Mouse (Mus musculus) left cerebral cortex, postnatal 25 days (tissue): Measurements from ENCODE around the gene Rgs8. TPM values are rescaled to one million over a fixed set of nuclear protein-coding genes. Genes with fewer than 3 reads are reported as not detected.

Source experiments
- DNase-seq, 2 experiments: peaks; one replicate each; pipeline ENCODE4 v3.0.0; 2022; ENCODE audit warnings: low spot score in 2 of 2, mixed read lengths in 1 of 2
- intact Hi-C: fragments of 180-260 bp; cut with DNase I; formaldehyde crosslinking; loops from one replicate; pipeline ENCODE4 v1.15.1; 2025
- total RNA-seq, 2 experiments: library from RNA; stranded (reverse); gene quantifications; 2 replicates each; pipeline ENCODE4 v1.2.3; 2021

Gene Rgs8
- total RNA-seq, 2 experiments from 2014 or later = 55.9 to 77.4 TPM

DNA sequence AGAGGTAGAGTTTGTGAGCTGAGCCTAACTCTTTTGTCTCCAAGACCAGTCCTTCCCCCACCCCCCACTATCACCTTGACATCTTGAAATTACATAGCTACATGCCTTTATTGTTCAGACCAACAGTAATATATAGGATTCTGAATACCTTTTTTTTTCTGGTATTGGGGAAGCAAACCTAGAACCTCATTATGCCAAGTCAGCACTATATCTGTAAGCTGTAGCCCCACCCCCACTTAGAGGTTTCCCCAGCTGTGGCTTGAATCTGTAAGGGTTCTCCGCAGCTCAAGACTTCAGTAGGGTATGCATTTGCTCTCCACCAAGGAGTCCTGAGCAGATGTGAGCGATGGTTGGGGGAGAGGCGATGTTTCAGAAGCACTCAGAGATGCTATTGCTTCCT, 18.5 kb downstream of the Rgs8 start:
- intact Hi-C loops = no loop called here

DNA sequence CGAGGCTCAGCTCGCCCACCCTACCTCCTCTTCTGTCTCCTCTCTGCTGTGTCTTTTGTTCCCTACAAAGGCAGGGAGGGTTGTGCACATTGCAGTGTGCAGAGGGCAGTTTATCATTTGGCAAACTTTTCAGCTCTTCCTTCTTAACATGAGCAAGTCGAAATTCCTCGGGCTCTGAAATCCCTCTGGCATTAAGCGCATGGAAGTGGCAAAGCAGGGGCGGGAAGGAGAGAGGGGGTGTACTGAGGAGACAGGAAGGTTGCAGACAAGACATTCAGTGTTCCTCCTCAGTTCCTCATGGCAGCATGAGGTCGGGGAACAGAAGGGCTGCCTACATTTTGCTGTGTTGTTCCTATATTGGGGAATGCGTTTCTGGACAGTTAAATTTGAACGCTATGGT, 19.9 kb downstream of the Rgs8 start:
- intact Hi-C loops = no loop called here
- peak in 1 of 2 experiments; percentile 51 for DNase-seq

More for the DNA sequence above, 18.5 kb downstream of the Rgs8 start:
- no peak for DNase-seq

DNA sequence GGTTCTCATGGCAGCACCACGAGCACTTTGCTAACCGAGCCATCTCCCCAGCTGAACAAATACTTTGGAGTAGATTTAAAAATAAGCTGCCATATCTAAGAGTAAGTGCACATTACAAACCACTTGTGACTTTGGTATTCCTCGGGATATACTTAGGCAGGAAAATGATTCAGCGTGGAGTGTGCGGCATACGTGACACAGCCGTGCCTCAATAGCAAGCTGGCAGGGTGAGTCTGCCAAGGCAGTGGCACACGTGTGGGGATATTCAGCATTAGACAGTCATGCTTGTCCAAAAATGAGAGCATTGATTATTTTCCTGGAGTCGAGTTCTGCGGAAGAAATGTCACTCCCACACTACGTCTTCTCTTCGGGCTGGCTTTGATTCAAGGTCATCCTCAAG, 21.1 kb downstream of the Rgs8 start:
- DNase-seq = peak in 1 of 2 experiments; percentile 75
- intact Hi-C loops = no loop called here

DNA sequence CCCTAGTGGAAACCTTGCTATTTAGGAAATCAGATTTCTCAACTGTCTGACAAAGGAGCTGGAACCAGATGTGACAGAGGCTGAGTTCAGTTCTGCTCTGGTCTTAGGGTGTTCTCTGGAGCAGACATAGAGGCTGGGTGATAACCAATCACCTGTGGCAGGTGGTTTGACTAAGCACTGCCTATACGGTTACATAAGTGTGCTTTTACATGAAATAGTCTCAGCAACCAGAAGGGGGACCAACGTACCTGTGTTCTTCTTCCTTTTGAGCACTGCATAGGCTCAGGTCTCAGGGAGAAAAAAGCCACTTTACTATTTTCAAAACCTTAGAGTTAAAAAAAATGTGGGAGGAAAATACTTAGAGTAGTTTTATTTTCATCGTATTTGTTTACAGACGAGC, 22.8 kb downstream of the Rgs8 start:
- DNase-seq = no peak
- intact Hi-C loops = no loop called here

DNA sequence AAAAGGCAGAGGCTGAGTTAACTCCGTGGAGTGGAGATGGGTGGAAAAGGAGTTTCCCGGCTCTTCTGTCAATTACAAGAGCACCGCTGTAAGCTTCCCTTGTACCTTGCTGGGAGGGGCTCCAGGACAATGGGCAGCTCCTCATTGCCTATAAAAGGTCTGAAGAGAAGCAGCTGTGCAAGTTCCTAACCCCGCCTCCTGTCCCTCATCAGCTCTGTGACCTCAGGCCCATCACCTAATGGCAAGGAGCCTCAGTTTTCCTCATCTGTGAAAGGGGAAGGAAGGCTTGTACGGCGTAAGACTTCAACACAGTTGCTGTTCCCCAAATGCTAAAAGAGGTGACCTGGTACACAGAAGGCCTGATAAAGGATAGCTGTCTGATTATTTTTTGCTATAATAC, 24.8 kb downstream of the Rgs8 start:
- DNase-seq = no peak
- intact Hi-C loops = loop anchor here (2.0 kb wide), 1 partner anchor 61 kb away; no protein-coding TSS in a partner anchor

DNA sequence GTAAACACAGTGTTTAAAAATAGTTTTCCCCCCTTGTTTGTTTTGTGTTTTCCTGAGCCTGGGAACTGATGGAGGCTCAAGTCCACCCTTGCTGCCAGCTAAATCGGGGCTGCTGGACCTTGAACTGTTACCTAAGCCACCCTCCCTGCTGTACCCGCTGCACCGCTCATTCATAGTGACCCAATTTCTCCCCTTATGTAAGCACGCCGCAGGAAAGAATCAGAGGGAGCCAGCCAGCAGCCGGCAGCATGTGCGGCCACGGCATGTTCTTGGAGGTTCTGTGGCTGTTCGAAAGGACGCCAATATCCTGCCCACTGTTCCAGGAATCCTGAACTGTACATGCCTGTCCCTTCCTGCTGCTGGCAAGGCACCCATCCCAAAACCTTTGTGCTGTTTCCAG, 26.3 kb downstream of the Rgs8 start:
- DNase-seq = peak; percentile 79 to 85
- intact Hi-C loops = loop anchor here (2.0 kb wide), 1 partner anchor 60 kb away; no protein-coding TSS in a partner anchor

DNA sequence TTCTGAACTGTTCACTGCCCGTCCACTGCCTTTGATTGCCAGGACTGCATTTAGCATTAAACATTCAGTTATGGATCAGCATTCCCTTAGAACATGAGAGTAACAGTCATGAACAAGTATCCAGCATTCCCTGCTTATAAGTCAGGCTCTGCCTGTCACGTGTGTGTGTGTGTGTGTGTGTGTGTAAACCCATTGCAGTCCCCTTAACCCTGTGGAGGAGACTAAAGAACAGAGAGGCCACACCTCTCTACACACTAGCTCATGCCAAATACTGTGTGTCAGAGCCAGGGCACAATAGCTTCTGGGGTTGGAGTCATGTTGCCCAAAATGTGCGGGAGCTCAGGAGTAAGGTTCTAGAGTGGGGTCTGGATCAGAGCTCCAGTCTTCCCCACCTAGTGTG, 26.8 kb downstream of the Rgs8 start:
- DNase-seq = no peak
- intact Hi-C loops = loop anchor here (2.0 kb wide), 1 partner anchor 59 kb away; no protein-coding TSS in a partner anchor

DNA sequence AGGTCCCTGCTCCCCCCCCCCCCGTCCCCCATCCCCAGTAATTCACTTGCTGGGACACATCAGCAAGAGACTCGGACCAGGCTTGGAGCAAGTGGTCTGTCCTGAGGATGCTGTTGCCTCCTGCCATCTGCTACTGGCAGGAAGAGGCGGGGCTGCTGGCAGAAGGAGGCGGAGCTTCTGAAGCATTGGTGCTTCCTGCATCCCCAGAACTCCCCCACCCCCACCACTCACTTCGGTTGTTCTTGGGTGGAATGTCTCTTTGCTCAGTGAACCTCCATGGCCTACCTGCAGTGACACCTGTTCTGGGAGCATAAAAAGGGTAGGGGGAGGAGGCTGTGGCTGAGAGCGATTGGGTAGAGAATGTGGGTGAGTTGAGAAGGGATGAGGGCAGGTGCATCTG, 27.5 kb downstream of the Rgs8 start:
- intact Hi-C loops = no loop called here
- no peak for DNase-seq

DNA sequence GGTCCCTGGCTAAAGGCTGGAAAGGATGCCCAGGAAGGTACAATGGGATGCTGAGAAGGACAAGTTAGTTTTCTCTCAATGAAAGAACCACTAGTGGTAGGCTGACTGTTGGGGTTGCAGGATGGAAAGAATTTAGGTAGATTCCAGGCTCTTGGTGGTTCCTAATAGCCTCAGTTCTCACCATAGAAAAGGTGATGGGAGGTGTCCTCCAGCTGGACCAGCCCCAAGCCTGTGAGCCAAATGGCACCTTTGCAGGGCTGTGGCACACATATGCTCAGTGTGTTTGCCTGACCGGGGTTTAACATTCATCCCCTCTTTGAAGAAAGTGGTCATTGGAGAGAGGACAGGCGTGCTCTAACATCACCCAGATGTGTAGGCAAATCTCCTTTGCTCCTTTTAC, 28.2 kb downstream of the Rgs8 start:
- intact Hi-C loops = no loop called here
- no peak for DNase-seq

DNA sequence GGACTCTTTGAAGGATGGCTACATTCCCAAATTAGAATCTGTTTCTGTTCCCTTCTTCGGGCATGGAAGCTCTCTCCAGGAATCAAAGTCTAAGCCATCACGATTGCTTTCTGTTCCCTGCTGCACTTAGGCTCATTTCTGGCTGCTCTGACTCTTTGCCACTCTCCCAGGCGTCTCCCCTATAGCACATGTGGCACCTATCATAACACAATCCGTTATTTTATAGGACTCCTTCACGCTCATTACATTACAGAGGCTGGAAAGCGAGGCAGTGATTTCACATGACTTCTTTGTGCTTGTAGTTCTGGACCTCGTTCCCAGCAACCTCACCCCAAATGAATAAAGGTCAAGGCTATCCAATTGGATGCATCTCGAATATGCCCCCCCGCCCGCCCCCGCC, 30.4 kb downstream of the Rgs8 start:
- intact Hi-C loops = no loop called here
- DNase-seq = no peak

DNA sequence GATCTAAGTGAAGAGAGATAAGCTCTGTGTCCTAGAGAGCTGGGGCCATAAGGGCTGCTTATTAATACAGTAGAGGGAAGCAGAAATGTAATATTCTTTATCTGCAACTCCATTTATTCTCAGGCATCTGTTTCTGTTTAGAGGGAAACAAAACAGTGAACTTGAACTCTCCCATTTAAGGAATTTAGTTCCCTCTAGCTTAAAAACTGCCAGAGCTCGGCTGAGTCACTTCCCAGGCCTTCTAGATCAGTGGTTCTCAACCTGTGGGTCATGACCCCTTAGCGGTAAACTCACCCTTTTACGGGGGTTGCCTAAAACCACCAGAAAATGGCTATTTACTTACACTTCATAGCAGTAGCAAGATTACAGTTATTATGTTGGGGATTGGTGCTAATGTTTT, 32.8 kb downstream of the Rgs8 start:
- DNase-seq = no peak
- intact Hi-C loops = no loop called here

DNA sequence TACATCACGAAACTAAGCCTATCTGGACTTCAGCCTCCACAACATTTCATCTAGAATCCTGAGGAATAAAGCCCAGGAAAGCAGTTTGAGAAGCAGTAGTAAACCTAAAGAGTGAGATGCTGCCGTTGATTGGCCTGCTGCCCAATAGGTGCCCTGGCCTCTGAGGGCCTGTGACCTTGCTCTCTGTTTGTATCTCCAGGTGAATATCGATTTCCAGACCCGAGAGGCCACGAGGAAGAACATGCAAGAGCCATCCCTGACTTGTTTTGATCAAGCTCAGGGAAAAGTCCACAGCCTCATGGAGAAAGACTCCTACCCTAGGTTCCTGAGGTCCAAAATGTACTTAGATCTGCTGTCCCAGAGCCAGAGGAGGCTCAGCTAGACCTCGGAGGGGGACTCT, 39.7 kb downstream of the Rgs8 start:
- DNase-seq = no peak
- intact Hi-C loops = no loop called here

DNA sequence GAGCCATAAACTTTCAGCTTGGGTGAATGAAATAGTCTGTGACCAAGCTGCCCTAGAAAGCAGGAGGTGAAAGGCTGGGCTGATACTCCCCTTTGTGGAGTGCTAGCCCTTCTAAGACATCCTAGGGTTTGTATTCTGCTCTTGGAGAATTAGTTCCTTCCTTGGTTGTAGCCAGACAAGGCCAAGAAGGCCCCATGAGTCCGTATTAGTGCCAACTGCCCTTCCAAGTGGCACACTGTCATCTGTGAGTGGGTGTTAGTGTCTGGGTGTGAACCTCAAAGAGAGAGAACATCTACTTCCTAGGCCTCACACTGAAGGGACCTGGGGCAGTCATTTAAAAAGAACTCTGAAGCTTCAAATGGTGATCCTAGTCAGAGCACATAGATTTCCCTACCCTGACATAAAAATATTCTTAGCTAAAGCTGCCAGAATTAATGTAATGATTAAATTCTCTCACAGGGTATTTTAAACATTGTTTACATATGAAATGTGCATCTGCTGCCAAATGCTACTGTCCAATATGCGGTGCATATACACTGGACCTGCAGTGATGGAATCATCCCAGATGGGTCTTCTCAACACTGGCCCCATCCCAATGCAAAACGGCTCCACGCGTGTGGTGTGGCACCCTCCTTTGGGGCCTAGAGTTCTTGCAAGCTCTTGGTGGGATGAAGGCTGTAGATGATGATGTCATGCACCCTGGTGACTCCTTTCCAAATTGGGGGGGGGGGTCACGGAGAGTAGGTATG, 41.7 kb downstream of the Rgs8 start:
- intact Hi-C loops = no loop called here
- DNase-seq = no peak

DNA sequence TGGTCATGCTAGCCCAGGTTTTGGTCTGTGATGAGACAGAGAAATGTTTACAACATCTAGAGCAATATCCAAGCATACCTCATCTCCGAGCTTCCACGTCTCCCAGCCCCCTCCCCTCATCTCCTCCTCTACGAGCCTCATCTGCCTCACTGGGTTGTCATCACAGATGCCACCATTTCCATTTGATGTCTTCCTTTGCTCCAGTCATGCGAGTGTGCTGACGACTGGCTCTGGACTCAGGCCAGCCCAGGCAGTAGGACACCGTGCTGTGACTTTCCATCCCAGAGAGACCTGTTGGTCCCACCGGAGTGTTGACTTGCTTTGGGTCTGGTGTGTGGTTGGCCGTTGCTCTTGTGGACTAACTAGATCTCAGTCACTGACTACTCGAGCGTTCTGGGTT, 42.6 kb downstream of the Rgs8 start:
- DNase-seq = no peak
- intact Hi-C loops = no loop called here

DNA sequence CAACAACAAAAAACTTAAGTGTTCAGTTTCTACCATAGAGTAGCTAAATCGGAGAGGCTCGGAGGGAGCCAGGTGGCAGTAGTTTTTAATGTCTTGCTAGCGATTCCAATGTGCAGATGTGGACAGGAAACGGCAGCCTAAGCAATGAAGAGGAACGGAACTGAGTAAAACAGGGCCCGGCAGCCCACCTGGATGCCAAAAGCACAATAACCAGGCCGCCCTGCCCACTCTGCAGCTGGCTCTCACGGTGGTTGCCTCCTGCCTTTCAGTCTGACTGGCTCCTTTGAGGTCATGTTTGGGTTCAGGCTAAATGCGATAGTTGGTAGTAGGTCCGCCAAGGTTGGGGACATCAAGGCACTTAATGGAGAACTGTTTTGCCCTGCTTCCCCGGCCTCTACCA, 43.3 kb downstream of the Rgs8 start:
- no peak for DNase-seq
- intact Hi-C loops = no loop called here

DNA sequence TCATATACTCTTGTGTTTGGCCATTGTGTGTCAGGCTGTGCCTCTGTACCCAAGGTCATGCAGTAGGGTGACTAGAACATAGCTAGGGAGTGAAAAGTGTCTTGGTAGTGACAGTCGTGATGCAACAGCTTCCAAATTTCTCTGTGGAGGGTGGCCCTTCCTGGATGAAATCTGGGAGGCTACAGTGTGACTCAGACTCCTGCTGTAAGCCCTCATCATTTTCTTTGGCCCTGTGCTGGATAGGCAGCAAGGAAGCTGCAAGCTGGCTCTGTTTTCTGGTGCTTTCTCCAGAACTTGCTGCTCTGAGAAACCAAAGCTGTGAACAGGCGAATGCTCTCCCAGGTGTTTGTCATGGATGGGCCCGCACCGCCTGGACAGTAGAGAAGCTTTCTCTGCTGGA, 43.7 kb downstream of the Rgs8 start:
- peak in 1 of 2 experiments; percentile 47 for DNase-seq
- intact Hi-C loops = no loop called here

DNA sequence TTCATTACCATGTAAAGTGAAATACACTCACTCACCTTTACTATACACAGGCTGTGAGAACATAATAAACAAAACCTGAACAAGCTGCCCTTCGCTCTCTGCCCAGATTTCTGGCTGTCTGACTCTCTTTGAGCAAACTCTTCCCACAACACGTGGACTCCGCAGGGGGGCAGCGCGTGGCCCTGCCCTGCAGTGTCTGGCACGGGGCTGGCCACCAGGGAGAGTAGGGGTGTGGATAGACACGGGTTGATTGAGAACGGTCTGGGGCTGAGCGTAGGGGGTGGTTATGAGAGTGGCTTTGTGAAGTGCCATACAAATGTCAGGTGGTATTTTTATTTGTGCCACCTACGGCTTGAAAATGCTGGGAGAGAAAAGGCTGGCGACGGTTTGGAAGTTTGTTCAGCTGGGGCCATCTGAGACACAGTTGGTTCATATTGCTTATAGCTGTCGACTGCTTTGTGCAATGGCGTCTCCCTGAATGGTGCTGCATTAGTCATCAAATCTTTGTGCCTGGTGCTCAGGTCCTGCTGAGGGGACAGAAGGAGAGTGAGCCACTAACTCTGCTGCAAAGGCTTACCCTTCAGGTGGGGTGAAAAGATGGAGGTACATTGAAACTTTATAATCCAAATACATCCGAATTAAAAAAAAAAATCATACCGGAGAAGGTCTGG, 44.9 kb downstream of the Rgs8 start:
- DNase-seq = no peak
- intact Hi-C loops = no loop called here

DNA sequence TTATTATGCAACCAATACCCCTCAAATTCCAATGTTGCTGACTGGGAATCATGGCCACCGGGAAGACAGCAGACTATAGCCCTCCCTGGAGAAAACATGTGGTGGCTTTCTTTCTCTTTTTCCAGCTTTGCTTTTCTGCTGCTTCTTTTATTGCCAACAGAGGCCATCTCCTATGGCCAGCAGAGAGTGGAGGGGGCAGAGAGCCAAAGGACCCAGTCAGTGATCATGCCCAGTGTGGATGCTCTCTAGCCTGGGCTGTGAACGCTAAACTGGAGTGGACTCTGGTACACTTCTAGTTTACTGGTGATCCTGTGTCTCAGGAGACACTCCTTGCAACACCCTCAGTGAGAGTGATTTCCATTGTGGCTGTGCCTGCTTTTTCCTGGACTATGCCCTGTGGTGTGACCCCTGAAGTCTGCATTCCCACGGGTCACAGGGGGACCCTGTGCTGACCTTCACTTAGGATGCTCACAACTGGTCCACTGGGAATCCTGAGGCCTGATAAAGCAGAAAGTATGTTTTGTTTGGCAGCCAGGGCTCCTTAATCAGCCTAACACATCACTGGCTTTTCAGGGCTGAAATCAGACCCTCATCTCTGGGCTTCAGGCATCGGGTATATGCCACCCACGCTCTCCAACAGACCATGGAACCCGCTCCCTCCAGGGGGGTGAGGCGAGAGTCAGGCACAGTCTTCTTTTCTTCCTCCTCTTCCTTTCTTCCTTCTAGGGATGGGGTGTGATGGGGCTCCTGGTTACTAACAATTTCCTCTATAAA, 45.7 kb downstream of the Rgs8 start:
- intact Hi-C loops = no loop called here
- no peak for DNase-seq

DNA sequence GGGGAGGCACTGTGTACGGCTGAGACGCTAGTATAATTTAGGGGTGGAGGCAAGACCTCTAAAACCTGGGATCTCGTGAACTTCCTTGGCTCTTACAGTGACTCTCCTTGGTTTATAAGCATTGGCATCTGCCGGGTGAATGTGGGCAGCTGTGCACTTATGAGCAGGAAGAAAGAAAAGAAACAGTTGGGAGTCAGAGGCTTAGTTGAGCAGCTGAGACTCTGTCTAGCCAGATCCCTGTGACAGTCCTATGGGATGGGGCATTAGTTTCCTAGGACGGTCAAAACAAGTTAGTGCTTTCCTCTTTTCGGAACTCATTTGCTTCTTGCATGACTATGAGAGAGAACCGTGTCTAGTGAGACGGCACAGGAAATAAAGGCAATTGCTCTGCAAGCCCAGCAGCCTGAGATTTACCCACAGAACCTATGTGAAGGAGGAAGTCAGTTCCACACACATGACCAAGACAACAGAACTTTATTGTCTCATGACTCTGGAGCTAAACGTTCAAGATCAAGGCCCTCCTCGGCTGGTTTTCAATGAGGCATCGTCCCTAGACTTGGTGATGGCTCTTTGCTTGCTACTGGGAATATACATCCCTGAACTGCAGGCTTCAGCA, 47.7 kb downstream of the Rgs8 start:
- intact Hi-C loops = no loop called here
- DNase-seq = no peak

DNA sequence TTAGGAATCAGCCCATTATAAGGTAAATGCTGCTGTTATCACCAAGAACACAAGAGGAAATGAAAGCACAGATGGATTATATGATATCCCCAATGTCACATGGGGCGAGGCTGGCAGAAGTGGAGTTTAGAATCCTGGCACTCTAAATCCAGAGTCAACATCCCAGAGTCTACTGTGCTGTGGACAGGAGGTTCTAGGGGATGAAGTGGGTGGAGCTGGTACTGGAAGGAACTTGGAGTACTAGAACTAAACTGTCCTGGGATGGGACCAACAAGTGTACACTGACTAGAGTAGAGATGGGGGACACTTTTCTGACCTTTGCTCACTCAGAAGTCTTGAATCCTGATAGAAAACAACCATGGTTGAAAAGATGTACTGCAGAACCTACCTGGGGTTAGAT, 48.6 kb downstream of the Rgs8 start:
- intact Hi-C loops = no loop called here
- no peak for DNase-seq
